Mouse (Mus musculus) lung, postnatal 0 days (tissue): ENCODE measurements at regions not wholly inside any gene's neighbourhood (a gene's known extent, or its start where the extent isn't known, plus 50 kb on each side); places are given as distances from the start of the nearest gene placed in this dataset.

Experiments
- CTCF ChIP-seq: IDR thresholded peaks from 2 replicates; pipeline ENCODE4 v1.5.1; 2016; ENCODE audit warnings: antibody characterized with exemption, mild to moderate bottlenecking
- EP300 ChIP-seq: IDR thresholded peaks from 2 replicates; pipeline ENCODE4 v1.6.1; 2016; ENCODE audit warnings: antibody characterized with exemption, mild to moderate bottlenecking, control low read depth

GRCm38 (mm10) chr2:18607088-18607487 lies 65.1 kb upstream of the Commd3 start:
- no peak for TF ChIP-seq EP300
- no peak for TF ChIP-seq CTCF
